Mouse (Mus musculus) gastrocnemius, adult 2 months (tissue): Measurements from ENCODE around the gene 4930556J24Rik. TPM values are rescaled to one million over a fixed set of nuclear protein-coding genes. Genes with fewer than 3 reads are reported as not detected.
"Not testable (repeated sequence)": the region's sequence is repeated elsewhere in the genome, so short reads cannot be mapped to it uniquely, and the experiment has no call there.

ENCODE experiments used
- DNase-seq: peaks from one replicate; pipeline ENCODE4 v3.0.0; 2022
- H3K27ac ChIP-seq: fragments of 200-600 bp; 2 replicates; pipeline ENCODE4 v1.8.1; 2022; ENCODE audit warnings: mild to moderate bottlenecking
- H3K4me3 ChIP-seq: fragments of 200-600 bp; 2 replicates; pipeline ENCODE4 v1.8.1; 2022; ENCODE audit warnings: mild to moderate bottlenecking, moderate library complexity
- CTCF ChIP-seq: fragments of 200-600 bp; IDR thresholded peaks from 2 replicates; pipeline ENCODE4 v1.8.1; 2022; ENCODE audit warnings: antibody characterized with exemption, mild to moderate bottlenecking, moderate library complexity
- intact Hi-C: fragments of 180-260 bp; cut with DNase I; formaldehyde crosslinking; loops from one replicate; pipeline ENCODE4 v1.15.1; 2025
- long read RNA-seq, 2 experiments: library from polyadenylated mRNA; stranded (forward); transcript quantifications; one replicate each; pipeline ENCODE4 v2.0.0; 2021
- total RNA-seq, 2 experiments: library from RNA; stranded (reverse); gene quantifications; 2 replicates each; pipeline ENCODE4 v1.2.3; 2021

Gene 4930556J24Rik
- total RNA-seq, result not detected
- long read RNA-seq, experiment 1, partial matches to known transcripts, result 0 of 2 reads
- long read RNA-seq, experiment 1, other reads (novel, unspliced or antisense), result 2 of 2 reads
- long read RNA-seq, experiment 2, result 0 reads

GRCm38 (mm10) chr11:3976678-3977077 is at the start of gene 4930556J24Rik:
Gene 4930556J24Rik (minus strand): TSS chr11:3976778.
- H3K27ac ChIP-seq, result no peak within 1 kb of the TSS
- no peak for DNase-seq
- intact Hi-C loops, result no loop called here
- TF ChIP-seq CTCF, result no peak
- H3K4me3 ChIP-seq, result no peak within 1 kb of the TSS

GRCm38 (mm10) chr11:4023321-4023720 is 46.7 kb upstream of the 4930556J24Rik start:
- H3K27ac ChIP-seq, result no peak overlapping the region
- no peak for DNase-seq
- no peak overlapping the region for H3K4me3 ChIP-seq
- no peak for TF ChIP-seq CTCF
- intact Hi-C loops, result no loop called here

DNA sequence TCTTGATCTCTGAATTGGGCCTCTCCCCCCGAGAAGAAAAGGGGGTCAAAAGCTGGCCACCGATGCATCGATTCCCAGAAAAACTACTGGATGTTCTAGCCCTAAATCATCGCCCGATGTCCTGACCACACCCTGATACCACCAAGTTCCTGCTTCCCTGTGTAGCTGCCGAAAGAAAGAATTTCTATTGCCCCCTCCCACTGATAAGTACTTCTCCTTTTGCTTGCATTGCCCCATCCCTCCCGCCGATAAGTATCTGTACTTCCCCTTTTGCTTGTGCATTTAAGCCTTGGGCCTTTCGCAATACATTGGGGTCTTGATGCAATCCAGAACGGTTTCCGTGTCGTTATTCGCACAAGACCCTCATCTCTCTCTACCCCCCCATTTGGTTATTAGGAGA is 45.5 kb upstream of the 4930556J24Rik start:
- H3K4me3 ChIP-seq, H3K27ac ChIP-seq, intact Hi-C loops, DNase-seq: not testable (repeated sequence)

- H3K27ac ChIP-seq, intact Hi-C loops, H3K4me3 ChIP-seq, DNase-seq: not testable (repeated sequence)
Measured at GRCm38 (mm10) chr11:4015796-4016195, 39.2 kb upstream of the 4930556J24Rik start.

DNA sequence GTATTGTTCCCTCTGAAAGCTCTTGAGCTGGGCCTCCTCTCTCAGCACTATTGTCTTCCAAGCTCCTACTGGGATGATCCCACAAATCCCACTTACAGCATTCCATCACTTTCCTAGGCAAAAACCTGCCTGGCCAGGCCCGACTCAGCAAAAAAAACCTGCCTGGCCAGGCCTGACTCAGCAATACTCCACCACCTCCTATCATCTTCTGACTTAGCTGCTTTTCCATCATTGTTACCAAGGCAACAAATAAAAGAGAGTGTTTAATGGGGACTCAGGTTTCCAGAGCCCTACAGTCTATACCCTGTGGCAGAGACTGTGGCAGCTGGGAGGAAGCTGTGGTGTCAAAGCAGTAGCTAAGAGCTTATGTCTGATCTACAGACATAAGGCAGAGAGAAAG is 36.0 kb upstream of the 4930556J24Rik start:
- H3K27ac ChIP-seq, result no peak overlapping the region
- H3K4me3 ChIP-seq, result no peak overlapping the region
- intact Hi-C loops, result no loop called here
- TF ChIP-seq CTCF, result no peak
- DNase-seq, result no peak

GRCm38 (mm10) chr11:4006462-4006861 is 29.9 kb upstream of the 4930556J24Rik start:
- no peak for DNase-seq
- intact Hi-C loops, result no loop called here
- TF ChIP-seq CTCF, result no peak; the same call in 1 of the 2 replicates
- Histone ChIP-seq H3K4me3 (no peak overlapping the region), H3K27ac (no peak overlapping the region)

GRCm38 (mm10) chr11:4005220-4005805 is 28.7 kb upstream of the 4930556J24Rik start:
- intact Hi-C loops, result no loop called here
- no peak for TF ChIP-seq CTCF
- H3K27ac ChIP-seq, result no peak overlapping the region
- H3K4me3 ChIP-seq, result no peak overlapping the region
- DNase-seq, result no peak

DNA sequence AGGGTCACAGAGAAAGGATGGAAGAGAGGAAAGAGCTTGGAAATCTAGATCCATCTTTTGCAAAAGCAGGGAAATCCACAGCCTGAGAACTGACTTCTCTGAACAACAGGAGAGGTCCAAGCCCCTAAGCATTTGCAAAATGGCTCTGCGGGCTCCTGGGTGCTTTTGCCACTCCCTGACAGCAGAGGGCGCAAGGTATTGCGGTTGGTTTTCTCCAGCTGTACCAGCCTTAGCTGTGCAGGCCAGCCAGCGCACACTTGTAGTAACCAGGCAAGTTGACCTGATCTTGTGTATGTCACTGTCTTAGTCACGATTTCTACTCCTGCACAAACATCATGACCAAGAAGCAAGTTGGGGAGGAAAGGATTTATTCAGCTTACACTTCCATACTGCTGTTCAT is 25.0 kb upstream of the 4930556J24Rik start:
- peak; percentile 60 for DNase-seq

DNA sequence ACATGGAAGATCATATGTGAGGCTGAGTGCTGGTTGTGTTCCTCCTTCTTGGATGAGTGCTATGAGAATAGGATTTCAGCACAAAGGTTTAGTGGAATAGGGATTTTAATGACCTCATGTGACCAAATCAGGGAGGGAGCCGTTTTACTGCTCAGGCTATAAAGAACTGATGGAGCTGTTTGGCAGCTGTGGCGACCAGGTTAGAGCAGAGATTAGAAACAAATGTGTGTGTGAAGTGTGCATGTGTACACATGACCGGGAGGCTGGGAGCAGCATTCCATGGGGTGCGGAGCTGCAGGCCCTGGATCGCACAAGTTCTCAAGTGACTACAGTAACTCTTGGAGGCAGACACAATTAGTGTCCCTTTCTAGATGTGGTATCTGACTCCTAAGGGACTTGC is 23.0 kb upstream of the 4930556J24Rik start:
- intact Hi-C loops, result no loop called here
- Histone ChIP-seq H3K4me3 (no peak overlapping the region), H3K27ac (no peak overlapping the region)
- TF ChIP-seq CTCF, result no peak
- DNase-seq, result no peak

More for the DNA sequence above, 25.0 kb upstream of the 4930556J24Rik start:
- H3K4me3 ChIP-seq, result no peak overlapping the region
- intact Hi-C loops, result loop anchor here (1.0 kb wide), 1 partner anchor 82 kb away; no protein-coding TSS in a partner anchor
- H3K27ac ChIP-seq, result no peak overlapping the region
- TF ChIP-seq CTCF, result peak; percentile 85

DNA sequence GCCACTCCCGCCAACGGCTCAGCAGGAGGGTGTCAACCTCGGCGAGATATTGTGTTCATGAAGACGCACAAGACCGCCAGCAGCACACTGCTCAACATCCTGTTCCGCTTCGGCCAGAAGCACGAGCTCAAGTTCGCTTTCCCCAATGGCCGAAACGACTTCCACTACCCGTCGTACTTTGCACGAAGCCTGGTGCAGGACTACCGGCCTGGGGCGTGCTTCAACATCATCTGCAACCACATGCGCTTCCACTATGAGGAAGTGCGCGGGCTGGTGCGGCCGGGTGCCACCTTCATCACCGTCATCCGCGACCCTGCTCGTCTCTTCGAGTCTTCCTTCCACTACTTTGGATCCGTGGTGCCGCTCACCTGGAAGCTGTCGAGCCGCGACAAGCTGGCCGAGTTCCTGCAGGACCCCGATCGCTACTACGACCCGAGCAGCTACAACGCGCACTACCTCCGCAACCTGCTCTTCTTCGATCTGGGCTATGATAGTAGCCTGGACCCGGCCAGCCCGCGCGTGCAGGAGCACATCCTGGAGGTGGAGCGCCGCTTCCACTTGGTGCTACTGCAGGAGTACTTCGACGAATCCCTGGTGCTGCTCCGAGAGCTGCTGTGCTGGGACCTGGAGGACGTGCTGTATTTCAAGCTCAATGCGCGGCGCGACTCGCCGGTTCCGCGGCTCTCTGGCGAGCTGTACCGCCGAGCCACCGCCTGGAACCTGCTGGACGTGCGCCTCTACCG is 21.6 kb upstream of the 4930556J24Rik start:
- DNase-seq, result no peak
- intact Hi-C loops, result no loop called here
- Histone ChIP-seq H3K4me3 (peak overlapping the region; percentile 46), H3K27ac (no peak overlapping the region)
- TF ChIP-seq CTCF, result no peak

GRCm38 (mm10) chr11:3996840-3997239 is 20.3 kb upstream of the 4930556J24Rik start:
- intact Hi-C loops, result no loop called here
- no peak overlapping the region for H3K4me3 ChIP-seq
- H3K27ac ChIP-seq, result no peak overlapping the region
- DNase-seq, result no peak
- TF ChIP-seq CTCF, result no peak

DNA sequence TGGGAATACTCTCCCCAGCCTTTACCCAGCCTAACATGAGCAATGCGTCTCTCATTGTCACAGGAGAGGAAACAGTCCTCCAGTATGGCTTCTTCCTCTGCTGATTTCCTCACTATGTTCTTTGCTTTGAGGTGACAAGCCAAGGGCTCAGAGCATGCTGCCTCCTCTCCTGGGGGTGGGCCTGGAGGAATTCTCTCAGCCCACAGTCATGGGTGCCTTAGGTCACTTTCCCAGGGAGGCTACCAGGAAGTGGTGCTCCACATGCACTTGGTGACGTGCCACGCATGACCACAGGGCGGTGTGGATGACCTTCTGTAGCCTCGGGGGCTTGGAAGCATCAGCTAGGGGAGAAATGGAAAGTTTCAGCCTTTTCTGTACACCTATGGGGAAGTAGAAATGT is 18.9 kb upstream of the 4930556J24Rik start:
- no peak for DNase-seq
- Histone ChIP-seq H3K4me3 (no peak overlapping the region), H3K27ac (no peak overlapping the region)
- intact Hi-C loops, result no loop called here
- TF ChIP-seq CTCF, result no peak

- no peak for TF ChIP-seq CTCF
- intact Hi-C loops, result no loop called here
- DNase-seq, result no peak
- Histone ChIP-seq H3K4me3 (no peak overlapping the region), H3K27ac (no peak overlapping the region)
Measured at GRCm38 (mm10) chr11:3993914-3994313, 17.3 kb upstream of the 4930556J24Rik start.
